Mouse (Mus musculus): ENCODE data around the gene Csf2.
A peak's percentile ranks its signal among the peaks of the same experiment; 100 is the strongest.

Gene Csf2

DNA sequence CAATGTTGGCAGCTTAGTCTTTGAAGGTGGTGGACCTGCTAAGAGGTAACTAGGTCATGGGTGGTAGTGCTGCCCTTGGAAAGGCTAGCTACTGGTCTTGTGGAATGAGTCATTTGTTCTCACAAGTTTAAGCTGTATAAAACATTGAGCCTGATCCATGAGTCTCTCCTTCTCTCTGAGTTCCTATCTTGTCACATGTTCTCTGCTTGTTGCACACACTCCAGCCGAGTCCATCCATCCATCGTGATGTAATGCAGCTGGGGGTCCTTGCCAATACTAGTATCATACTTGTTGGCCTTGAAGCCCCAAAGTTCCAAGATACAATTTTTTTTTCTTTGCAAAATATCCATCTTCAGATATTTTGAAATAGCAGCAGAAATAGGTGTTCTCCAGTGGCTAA is 22.0 kb downstream of the Csf2 start:
- DNase-seq = no peak

DNA sequence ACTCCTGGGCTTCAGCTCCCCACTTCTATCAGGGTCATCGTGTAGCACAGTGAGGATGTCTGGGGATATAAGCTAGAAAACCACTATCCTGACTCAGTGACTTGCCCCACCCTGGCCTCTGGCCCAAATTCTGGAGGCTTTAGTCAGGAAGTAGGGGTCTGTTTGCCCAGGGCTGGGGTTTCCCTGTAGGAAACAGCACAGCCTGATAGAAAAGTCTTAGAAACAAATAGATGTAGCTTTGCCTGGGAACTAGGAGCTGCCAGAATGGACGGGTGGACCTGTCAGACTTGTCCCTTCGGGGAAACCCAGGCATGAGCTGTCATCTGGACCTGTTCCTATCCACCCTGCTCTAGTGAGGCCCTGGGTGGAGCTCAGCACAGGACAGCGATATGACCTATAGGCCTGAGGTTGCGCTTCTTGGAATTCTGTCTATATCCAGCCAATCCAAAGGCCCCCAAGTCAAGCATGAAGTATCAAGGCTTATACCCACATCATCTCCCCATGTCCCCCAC is 24.9 kb downstream of the Csf2 start:
- DNase-seq = no peak

GRCm38 (mm10) chr11:54223637-54224474 is 25.6 kb downstream of the Csf2 start:
- no peak for DNase-seq

DNA sequence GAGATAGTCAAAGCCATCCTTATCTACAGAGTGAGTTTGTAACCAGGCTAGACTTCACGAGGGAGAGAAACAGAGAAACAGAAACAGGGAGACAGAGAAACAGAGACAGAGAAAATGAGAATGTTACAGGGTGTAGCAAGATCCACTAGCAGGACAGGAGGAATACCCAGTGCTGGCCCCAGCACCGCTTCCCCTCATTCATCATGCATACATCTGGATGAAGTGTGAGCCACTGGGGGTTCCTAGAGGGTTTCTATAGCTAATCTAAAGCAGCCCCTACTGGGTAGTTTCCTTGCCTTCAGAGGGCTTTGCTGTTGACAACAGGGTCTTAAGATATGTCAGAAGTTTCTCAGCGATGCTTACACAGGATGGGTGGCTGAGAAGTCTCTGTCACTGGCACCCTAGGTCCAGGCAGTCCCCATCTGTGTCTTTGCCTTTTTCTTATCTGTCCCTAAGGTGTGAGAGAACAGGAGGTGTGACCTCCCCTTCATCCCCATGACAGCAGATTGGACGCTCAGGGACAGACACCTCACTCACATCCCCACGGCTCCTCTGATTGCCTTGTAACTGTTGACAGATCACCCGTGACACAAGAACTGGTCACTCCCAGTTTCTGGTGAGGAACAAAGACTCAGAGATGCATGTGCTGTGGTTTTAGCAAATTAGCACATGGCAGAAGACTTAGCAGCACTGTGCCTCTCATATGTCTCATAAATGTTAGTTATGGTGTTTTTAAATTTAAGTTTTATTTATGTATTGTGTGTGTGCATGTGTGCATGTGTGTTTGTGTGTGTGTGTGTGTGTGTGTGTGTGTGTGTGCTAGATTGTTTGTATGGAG is 29.3 kb downstream of the Csf2 start:
- no peak for DNase-seq

DNA sequence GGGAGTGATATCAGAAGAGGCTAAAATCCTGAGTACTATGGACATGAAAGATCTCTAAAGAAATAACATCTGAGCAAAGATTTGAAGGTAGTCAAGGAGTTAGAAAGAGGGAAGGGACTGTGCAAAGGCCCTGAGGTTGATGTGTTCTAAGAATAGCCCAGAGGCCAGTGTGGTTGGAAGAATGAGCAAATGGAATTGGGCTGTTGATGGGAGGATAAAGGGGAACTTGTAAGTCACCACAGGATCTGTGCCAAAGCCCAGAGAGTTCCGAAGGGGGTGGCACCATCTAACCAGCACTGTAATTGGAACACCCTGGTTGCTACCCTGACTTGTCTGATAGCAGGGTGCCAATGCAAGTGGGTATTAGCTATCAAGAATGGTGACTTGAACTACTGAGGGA is 30.3 kb downstream of the Csf2 start:
- DNase-seq = no peak

DNA sequence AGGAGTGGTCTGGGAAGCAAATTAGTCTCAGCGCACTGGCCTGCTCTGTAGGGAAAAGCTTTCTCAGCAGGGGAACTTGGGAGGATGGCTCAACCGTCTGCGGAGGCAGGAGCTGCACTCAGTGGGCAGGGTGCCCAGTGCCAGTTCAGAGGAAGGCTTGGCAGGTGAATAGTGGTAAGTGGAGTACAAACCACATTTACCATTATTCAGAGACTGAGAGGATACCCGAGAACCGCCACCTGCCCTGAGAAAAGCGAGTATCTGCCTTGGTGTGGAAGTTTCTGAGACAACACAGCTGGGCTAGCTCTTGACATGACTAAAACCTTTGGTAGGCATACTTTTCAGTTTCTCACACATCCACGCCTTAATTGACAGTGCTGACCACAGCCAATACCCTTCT is 32.1 kb downstream of the Csf2 start:
- peak; percentile 81 for DNase-seq

DNA sequence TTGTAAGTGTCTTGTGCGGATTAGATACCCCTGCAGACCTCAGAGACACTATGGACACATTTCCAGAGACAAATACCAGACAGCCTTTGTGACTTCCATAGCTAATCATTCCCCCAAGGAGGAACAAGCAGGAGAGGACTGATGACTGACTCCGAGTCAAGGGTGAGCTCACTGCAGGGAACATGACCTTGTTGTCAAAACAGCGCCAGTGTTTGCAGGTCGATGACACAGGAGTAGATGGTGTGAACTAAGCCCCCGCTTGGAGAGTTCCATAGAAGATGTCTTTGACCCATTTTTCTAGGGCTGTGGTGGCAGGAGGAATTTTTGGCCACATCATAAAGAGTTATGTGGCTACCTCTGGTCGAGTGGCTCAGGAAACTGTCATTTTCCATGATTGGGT is 33.4 kb downstream of the Csf2 start:
- DNase-seq = no peak

DNA sequence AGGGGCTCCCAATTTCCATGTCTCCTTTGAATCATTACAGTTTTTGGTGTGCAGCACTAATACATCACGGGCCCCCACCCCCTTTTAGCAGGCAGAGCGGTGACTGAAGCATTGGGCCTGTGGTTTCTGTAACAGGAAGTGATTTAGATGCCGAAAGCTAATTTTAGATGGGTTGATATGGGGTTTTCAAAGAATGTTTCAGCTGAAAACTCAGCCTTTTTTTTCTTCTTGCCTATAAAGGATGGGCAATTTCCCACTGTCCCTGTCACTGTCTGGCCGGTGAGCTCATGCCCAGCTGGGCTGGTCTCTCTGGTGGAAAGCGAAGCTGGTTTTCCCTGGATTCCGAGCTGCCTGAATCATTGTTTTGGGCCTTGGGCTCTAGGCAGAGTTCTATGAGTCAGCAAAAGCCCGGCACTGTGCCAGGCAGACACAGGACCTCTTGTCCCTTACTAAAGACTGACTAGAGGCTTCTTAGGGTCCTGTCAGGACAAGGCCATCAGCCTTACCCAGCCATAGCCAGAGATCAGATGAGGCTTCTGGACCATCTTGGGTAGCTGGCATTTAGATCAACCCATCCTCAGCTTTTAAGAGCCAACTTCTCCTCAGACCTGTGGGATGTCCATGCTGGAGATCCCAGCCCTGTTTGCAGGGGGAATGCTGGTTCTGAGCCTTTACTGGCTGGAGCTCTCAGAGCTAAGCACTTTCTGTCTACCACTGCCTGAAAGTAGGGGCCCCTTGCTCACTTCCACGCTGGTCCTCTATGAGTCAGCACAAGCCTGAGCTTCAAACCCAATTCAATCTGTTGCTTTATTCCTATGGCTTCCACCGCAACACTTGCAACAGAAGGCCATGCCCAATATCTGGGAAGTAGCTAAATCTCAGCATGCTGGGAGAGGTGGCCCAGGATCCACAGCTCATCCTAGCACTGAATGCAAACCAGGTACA is 34.7 kb downstream of the Csf2 start:
- peak; percentile 39 for DNase-seq

- no peak for DNase-seq
These were observed 35.8 kb downstream of the Csf2 start for GRCm38 (mm10) chr11:54213631-54214030.

- no peak for DNase-seq
These were observed 42.5 kb downstream of the Csf2 start for GRCm38 (mm10) chr11:54206993-54207392.

- DNase-seq = no peak
These were observed 44.1 kb downstream of the Csf2 start for GRCm38 (mm10) chr11:54205366-54205765.

DNA sequence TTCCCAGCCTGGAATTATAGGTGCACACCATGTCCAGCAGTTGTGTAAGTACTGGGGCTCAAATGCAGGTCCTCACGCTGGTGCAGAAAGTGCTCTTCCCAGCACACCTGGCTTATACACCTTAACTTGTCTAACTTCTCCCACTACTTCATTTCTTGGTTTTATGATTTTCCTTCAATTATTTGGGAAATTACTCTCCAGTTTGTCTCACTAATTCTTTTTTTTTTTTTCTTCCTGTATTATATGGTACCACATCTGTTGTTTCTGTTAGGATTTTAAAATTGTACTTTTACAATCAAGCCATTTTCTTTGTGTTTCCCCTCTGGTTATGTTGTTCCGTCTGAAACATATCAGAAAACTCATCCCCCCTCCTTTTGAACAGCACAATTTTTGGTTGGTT is 44.7 kb downstream of the Csf2 start:
- no peak for DNase-seq

- no peak for DNase-seq
These were observed 46.3 kb downstream of the Csf2 start for GRCm38 (mm10) chr11:54203162-54203561.

DNA sequence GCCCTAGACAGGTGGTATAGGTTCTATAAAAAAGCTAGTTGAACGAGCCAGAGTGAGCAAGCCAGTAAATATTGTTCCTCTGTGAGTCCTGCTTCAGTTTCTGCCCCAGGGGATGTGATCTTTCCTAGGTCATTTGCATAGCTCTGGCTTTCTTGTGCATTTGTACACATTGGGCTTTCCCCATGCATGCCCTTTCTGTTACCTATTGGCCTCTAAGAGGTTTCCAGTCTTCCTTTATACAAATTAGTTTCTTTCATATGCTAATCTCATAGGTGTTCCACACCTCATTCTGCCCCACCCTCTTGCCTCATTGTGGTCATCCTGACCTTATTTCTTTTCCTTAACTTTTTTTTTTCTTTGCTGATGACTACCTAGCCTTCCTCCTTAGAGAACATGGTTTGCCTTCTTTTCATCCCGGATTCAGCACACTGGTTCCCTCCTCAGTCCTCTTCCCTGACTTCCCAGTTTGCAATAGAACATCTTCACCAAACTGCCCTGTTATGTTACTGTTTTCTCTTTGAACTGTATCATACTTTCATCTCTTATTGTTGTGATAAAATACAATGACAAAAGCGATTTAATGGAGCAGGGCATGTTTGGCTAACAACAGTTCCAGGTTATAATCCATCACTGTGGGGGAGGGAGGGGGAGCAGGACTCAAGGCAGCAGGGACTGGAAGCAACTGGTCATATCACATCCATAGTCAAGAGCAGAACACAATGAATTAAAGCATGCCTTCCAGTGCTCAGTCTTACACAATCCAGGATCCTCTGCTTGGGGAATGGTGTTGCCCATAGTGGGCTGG is 47.4 kb downstream of the Csf2 start:
- no peak for DNase-seq

DNA sequence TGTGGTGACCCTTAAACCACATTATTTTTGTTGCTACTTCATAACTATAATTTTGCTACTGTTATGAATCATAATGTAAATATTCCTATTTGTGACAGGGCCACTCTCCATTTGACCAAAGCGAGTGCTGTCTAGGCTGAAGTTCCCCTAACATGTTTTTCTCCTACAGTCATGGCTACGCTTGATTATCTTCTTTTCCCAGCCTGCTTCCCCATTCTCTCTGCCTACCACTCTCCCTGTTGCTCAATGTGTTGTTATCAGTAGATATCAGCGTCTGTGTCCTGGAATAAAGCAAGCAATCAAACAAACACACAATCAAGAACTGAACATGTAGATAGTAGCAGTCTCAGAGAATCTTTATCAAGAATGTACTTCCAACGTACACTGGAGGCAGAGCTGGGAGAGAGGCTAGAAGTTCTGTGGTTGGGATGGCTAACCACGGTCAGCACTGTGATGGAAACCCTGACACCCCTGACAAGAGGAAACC is 48.1 kb downstream of the Csf2 start:
- DNase-seq = no peak
